In genomic region chr3:104319377-104319776, GRCm38 (mm10) we compare ENCODE assay signal across 9 mouse cellular contexts.
DNase-seq lines count a peak whose midpoint lies in the region; ATAC-seq lines count a peak whose summit lies in the region.
"Had no signal": no experiment of that assay in that cellular context is flagged by ENCODE, and none has a peak within 500 bp of the region (broad histone marks: within the 10 kb centered on the region; RNA-seq: fewer than 3 reads in every experiment).

No protein-coding gene starts in this region.

- H3K4me1 ChIP-seq in heart, embryonic 13.5 days: peaks cover 51% of the 10 kb centered on the region

- H3K36me3 ChIP-seq in heart, embryonic 13.5 days: no peaks in the 10 kb centered on the region
- H3K36me3 ChIP-seq: limb, embryonic 12.5 days had no signal

- no peaks in the 10 kb centered on the region for H3K9me3 ChIP-seq in heart, embryonic 13.5 days
- H3K9me3 ChIP-seq: limb, embryonic 12.5 days had no signal

- no peaks in the 10 kb centered on the region for H3K27me3 ChIP-seq in heart, embryonic 13.5 days (replicated peaks)
- H3K27me3 ChIP-seq: limb, embryonic 12.5 days had no signal

- peak overlapping the region; percentile 83 for H3K27ac ChIP-seq in heart, embryonic 13.5 days (replicated peaks)
- H3K27ac ChIP-seq: limb, embryonic 12.5 days had no signal

- H3K4me2 ChIP-seq in heart, embryonic 13.5 days: peak overlapping the region; percentile 54
- H3K4me2 ChIP-seq: limb, embryonic 12.5 days had no signal

- H3K9ac ChIP-seq in heart, embryonic 13.5 days: no peak overlapping the region; the same call in 1 of the 2 replicates
- H3K9ac ChIP-seq: limb, embryonic 12.5 days had no signal

- 10% methylated on average over 6 of the region's 6 CpGs for WGBS in heart, embryonic 13.5 days

- DNase-seq in heart, adult 8-10 months (ENCODE audit: low spot score): peak; percentile 28
- no peak for DNase-seq in heart, adult 11 months
- peak; percentile 32 for DNase-seq in ZHBTc4 (ENCODE audit: low read depth, low spot score)
- peak; percentile 56 for DNase-seq in lung, postnatal 36 days
- no peak for DNase-seq in right cerebral cortex, adult 18-20 months
- no peak for DNase-seq in adrenal gland, postnatal 14 days

- H3K4me3 ChIP-seq in heart, embryonic 13.5 days: peak overlapping the region; percentile 13; the same call in 1 of the 2 replicates
- H3K4me3 ChIP-seq: limb, embryonic 12.5 days had no signal

- ATAC-seq in heart, embryonic 13.5 days (ENCODE audit: extremely low read depth, insufficient number of reproducible peaks, low FRiP score, low TSS enrichment): no peak; the same call in 1 of the 2 replicates
- no peak for ATAC-seq in activated CD4-positive, CD25-positive, alpha-beta regulatory T cell, adult 4 months

Comparison
In these comparisons a context has a peak if more than half of its experiments do, and no peak if none do; other contexts are left out.
1. DNase-seq: peak in heart, adult 8-10 months (single experiment), ZHBTc4 (single experiment) and lung, postnatal 36 days (single experiment); none in heart, adult 11 months (single experiment), right cerebral cortex, adult 18-20 months (single experiment) and adrenal gland, postnatal 14 days (single experiment).